Mouse (Mus musculus): ENCODE results near the gene Foxp1.

- TF ChIP-seq CTCF (IDR thresholded peaks at IDR 0.05; ENCODE audit: borderline replicate concordance, control insufficient read depth, extremely low read depth, insufficient read depth, low read length, poor library complexity) (no peak), POLR2A (IDR thresholded peaks at IDR 0.05; ENCODE audit: control insufficient read depth, extremely low read depth, insufficient read depth, low read length, poor library complexity) (no peak)
Measured at GRCm38 (mm10) chr6:99217155-99217554, 305.4 kb downstream of the Foxp1 start.
